Mouse (Mus musculus): ENCODE data around the gene Ddx17.
A peak's percentile ranks its signal among the peaks of the same experiment; 100 is the strongest.

DNA sequence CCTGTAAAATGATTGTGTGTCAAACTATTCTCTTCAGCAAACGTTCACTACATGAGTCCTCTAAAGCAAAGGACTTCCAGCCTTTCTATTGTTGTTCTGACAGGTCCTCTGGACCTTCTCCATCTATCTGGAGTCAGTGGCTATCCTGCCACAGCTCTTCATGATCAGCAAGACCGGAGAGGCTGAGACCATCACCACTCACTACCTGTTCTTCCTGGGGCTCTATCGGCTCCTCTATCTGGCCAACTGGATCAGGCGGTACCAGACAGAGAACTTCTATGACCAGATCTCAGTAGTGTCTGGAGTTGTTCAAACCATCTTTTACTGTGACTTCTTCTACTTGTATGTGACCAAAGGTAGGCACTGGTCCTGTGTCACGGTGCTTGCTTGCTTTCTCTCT lies 21.0 kb downstream of the Ddx17 start:
- TF ChIP-seq POLR2A (IDR thresholded peaks at IDR 0.05; ENCODE audit: insufficient read length, low read depth), result no peak
- no peak for TF ChIP-seq TCF12 (IDR thresholded peaks at IDR 0.05; ENCODE audit: insufficient read depth, poor library complexity, severe bottlenecking)
- no peak for TF ChIP-seq USF1 (IDR thresholded peaks at IDR 0.05; ENCODE audit: low read depth)
- TF ChIP-seq E2F4 (IDR thresholded peaks at IDR 0.05; ENCODE audit: insufficient read depth), result no peak
- TF ChIP-seq POLR2AphosphoS2 (IDR thresholded peaks at IDR 0.05; ENCODE audit: insufficient read length, low read depth), result peak; percentile 79
- TF ChIP-seq SRF (IDR thresholded peaks at IDR 0.05; ENCODE audit: control insufficient read depth, insufficient read length, low read depth), result no peak
- no peak for TF ChIP-seq REST (IDR thresholded peaks at IDR 0.05; ENCODE audit: insufficient read depth, insufficient read length)
- TF ChIP-seq CEBPB (IDR thresholded peaks at IDR 0.05; ENCODE audit: insufficient read depth, poor library complexity, severe bottlenecking), result no peak
